Mouse (Mus musculus) liver, adult 2 months (tissue): ENCODE results near the gene Treml1. TPM values are rescaled to one million over a fixed set of nuclear protein-coding genes. Genes with fewer than 3 reads are reported as not detected.

Experiments used
- DNase-seq: peaks from one replicate; pipeline ENCODE4 v3.0.0-alpha.2; 2011; ENCODE audit warnings: low read depth, low spot score; ENCODE audit errors: extremely low read depth
- H3K27ac ChIP-seq: fragments of 200-500 bp; replicated peaks from 2 replicates; pipeline ENCODE4 v1.5.1; 2012; ENCODE audit warnings: low read depth, mild to moderate bottlenecking, control low read depth, inconsistent platforms, low read length; ENCODE audit not compliant: insufficient read depth
- H3K27me3 ChIP-seq: fragments of 200-500 bp; 2 replicates; pipeline ENCODE4 v1.6.1; 2012; ENCODE audit warnings: mild to moderate bottlenecking, moderate library complexity, low read length, inconsistent platforms; ENCODE audit not compliant: control insufficient read depth, insufficient read depth
- H3K36me3 ChIP-seq: fragments of 200-500 bp; 2 replicates; pipeline ENCODE4 v1.6.1; 2012; ENCODE audit warnings: low read length, inconsistent platforms; ENCODE audit not compliant: control insufficient read depth, insufficient read depth
- H3K4me1 ChIP-seq: fragments of 200-500 bp; 2 replicates; pipeline ENCODE4 v1.6.1; 2011; ENCODE audit warnings: low read length; ENCODE audit not compliant: control insufficient read depth, insufficient read depth
- H3K4me3 ChIP-seq: fragments of 200-500 bp; 2 replicates; pipeline ENCODE4 v1.5.1; 2011; ENCODE audit warnings: low read depth, mild to moderate bottlenecking, control low read depth, low read length, moderate library complexity; ENCODE audit not compliant: insufficient read depth
- H3K79me2 ChIP-seq: fragments of 200-500 bp; 2 replicates; pipeline ENCODE4 v1.6.1; 2012; ENCODE audit warnings: inconsistent platforms, mild to moderate bottlenecking, low read length, moderate library complexity; ENCODE audit not compliant: control insufficient read depth, insufficient read depth
- H3K9ac ChIP-seq: fragments of 200-500 bp; 2 replicates; pipeline ENCODE4 v1.6.1; 2012; ENCODE audit warnings: low read depth, mild to moderate bottlenecking, control low read depth, inconsistent platforms, low read length
- CTCF ChIP-seq: fragments of 200-500 bp; IDR thresholded peaks from 2 replicates; pipeline ENCODE4 v1.5.1; 2011; ENCODE audit warnings: low read depth, low read length, control low read depth
- POLR2A ChIP-seq: fragments of 200-500 bp; IDR thresholded peaks from 2 replicates; pipeline ENCODE4 v1.6.1; 2011; ENCODE audit warnings: low read length, control low read depth; ENCODE audit not compliant: insufficient read depth; ENCODE audit errors: extremely low read depth
- WGBS: fragments of 180-500 bp; shearing (Covaris S2); methylation state at CpG from one replicate; pipeline ENCODE4 v1.1.7; 2018; 5-methylcytosine and 5-hydroxymethylcytosine counted together
- polyA plus RNA-seq: library from polyadenylated mRNA; depleted of rRNA; stranded (reverse); fragments of >200 nt; gene quantifications from 2 replicates; pipeline ENCODE4 v1.2.3, GENCODE M21; 2012
- total RNA-seq: library from RNA; depleted of rRNA; stranded (reverse); fragments of >200 nt; gene quantifications from 2 replicates; pipeline ENCODE4 v1.2.3, GENCODE M21; 2014

Gene Treml1
- total and polyA plus RNA-seq, 2 experiments, result 0.39 TPM; not detected in 1

GRCm38 (mm10) chr17:48360462-48360861 is 746 bp downstream of the Treml1 start:
- H3K79me2 ChIP-seq, result no peaks in the 10 kb centered on the region
- H3K27ac ChIP-seq, result no peak overlapping the region
- TF ChIP-seq POLR2A, result no peak
- TF ChIP-seq CTCF, result no peak
- H3K27me3 ChIP-seq, result no peaks in the 10 kb centered on the region
- no peak overlapping the region for H3K9ac ChIP-seq
- DNase-seq, result no peak
- WGBS, result 53% methylated on average over 4 of the region's 4 CpGs
- no peaks in the 10 kb centered on the region for H3K4me1 ChIP-seq
- H3K4me3 ChIP-seq, result no peak overlapping the region
- H3K36me3 ChIP-seq, result no peaks in the 10 kb centered on the region

DNA sequence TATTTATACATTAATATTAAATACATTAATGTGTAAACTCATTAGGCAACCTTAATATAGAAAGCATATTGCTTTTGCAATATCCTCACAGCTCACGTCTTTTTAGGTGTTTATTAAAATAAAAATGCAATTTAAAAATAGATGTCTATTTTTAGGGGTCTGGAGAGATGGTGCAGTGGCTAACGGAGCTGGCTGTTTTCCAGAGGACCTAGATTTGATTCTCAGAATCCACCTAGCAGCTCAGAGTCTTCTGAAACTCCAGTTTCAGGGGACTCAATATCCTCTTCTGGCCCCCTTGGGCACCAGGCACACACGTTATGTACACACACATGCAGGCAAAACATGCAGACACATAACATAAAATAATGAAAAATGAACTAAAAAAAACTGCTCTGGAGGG is 2.6 kb downstream of the Treml1 start:
- no peak for DNase-seq
- no peaks in the 10 kb centered on the region for H3K27me3 ChIP-seq
- H3K4me3 ChIP-seq, result no peak overlapping the region
- WGBS, result 71% methylated on average over 3 of the region's 3 CpGs
- H3K36me3 ChIP-seq, result no peaks in the 10 kb centered on the region
- no peaks in the 10 kb centered on the region for H3K79me2 ChIP-seq
- no peak overlapping the region for H3K27ac ChIP-seq
- no peak overlapping the region for H3K9ac ChIP-seq
- H3K4me1 ChIP-seq, result no peaks in the 10 kb centered on the region
- TF ChIP-seq CTCF, result no peak
- TF ChIP-seq POLR2A, result no peak

GRCm38 (mm10) chr17:48362966-48363365 is 3.2 kb downstream of the Treml1 start:
- Histone ChIP-seq H3K36me3 (no peaks in the 10 kb centered on the region), H3K27me3 (no peaks in the 10 kb centered on the region), H3K9ac (no peak overlapping the region), H3K79me2 (no peaks in the 10 kb centered on the region), H3K4me3 (no peak overlapping the region), H3K27ac (no peak overlapping the region), H3K4me1 (no peaks in the 10 kb centered on the region)
- 86% methylated on average over 8 of the region's 8 CpGs for WGBS
- TF ChIP-seq CTCF (no peak), POLR2A (no peak)
- DNase-seq, result no peak

DNA sequence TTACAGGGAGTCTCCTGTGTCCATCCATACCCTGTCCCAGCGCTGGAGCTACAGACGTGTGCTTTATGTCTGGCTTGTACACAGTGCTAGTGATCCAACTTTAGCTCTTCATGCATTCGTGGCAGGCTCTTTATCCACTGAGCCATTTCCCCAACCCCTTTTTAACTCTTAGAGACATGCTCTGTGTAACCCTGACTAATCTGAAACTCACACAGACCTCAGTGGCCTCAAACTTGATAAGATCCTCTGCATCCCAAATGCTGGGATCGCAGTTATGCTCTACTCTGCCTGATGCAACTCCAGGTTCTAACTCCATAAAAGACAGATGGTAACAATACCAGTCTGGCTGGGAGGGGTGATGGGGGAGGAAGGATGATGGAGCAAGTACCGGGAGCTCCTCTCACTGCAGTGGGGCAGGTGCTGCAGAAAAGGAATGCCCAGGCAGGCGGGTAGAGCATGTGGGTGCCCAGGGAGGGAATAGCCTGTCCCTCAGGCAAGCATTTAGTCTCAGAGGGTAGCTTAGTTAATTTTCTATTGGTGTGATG is 3.8 kb downstream of the Treml1 start:
- no peaks in the 10 kb centered on the region for H3K4me1 ChIP-seq
- no peaks in the 10 kb centered on the region for H3K36me3 ChIP-seq
- TF ChIP-seq CTCF (no peak), POLR2A (no peak)
- H3K9ac ChIP-seq, result no peak overlapping the region
- H3K27ac ChIP-seq, result no peak overlapping the region
- WGBS, result 76% methylated on average over 6 of the region's 6 CpGs
- H3K4me3 ChIP-seq, result no peak overlapping the region
- H3K79me2 ChIP-seq, result no peaks in the 10 kb centered on the region
- no peaks in the 10 kb centered on the region for H3K27me3 ChIP-seq
- DNase-seq, result no peak

DNA sequence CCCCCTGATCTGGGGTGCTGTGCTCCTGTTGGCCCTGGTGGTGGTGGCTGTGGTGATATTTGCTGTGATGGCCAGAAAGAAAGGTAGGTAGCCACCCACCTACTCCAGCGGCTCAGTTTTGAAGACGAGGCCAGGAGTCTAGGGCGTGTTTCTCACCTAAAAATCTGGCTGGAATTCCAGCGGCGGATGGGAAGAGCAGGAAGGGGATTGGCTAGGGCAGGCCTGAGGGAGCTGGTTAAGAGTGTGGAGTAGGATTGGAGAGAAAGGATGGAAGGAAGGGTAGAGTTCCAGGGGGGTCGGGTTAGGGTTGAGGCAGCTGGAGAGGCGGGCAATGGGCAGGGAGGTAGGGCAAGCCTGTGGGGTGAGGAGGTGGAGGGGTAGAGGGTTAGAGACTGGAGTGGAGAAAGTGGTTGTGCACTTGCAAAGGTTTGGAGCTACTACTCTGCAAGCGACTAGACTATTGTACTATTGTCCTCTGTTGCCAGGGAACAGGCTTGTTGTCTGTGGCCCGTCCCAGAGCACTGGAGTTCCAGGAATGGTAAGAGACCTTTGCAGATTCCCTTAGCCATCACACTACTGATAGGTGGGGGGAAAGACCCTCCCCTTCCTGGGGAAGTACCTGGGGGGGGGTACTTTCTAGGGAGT is 5.9 kb downstream of the Treml1 start:
- H3K4me3 ChIP-seq, result no peak overlapping the region
- no peaks in the 10 kb centered on the region for H3K4me1 ChIP-seq
- WGBS, result 83% methylated on average over 9 of the region's 9 CpGs
- no peak for TF ChIP-seq CTCF
- no peak for TF ChIP-seq POLR2A
- H3K27ac ChIP-seq, result no peak overlapping the region
- DNase-seq, result no peak
- H3K9ac ChIP-seq, result no peak overlapping the region
- H3K79me2 ChIP-seq, result no peaks in the 10 kb centered on the region
- H3K27me3 ChIP-seq, result no peaks in the 10 kb centered on the region
- no peaks in the 10 kb centered on the region for H3K36me3 ChIP-seq

DNA sequence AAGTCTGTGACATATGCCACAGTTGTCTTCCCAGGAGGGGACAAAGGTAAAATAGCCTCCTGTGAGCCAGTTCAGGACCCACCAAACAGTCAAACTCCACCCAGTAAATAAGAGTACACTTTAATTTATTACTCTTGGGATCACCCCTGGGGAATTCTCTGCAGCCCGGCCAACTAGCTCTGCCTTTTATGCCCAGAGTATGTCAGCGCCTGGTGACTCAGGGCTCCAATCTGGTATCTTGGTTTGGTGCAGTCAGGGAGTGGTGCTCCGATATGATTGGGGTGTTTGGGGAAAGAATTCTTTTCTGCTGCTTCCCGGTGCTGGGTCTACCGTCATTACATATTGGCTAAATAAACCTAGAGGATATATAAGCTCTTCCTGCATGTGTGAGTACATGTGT is 7.1 kb downstream of the Treml1 start:
- WGBS, result 91% methylated on average over 5 of the region's 5 CpGs
- no peak for DNase-seq
- H3K36me3 ChIP-seq, result no peaks in the 10 kb centered on the region
- H3K4me1 ChIP-seq, result no peaks in the 10 kb centered on the region
- H3K27ac ChIP-seq, result no peak overlapping the region
- H3K9ac ChIP-seq, result no peak overlapping the region
- H3K4me3 ChIP-seq, result no peak overlapping the region
- no peak for TF ChIP-seq POLR2A
- TF ChIP-seq CTCF, result no peak
- no peaks in the 10 kb centered on the region for H3K27me3 ChIP-seq
- H3K79me2 ChIP-seq, result no peaks in the 10 kb centered on the region
